Mouse (Mus musculus): ENCODE measurements around the gene 2700049A03Rik. TPM values are rescaled to one million over a fixed set of nuclear protein-coding genes. Genes with fewer than 3 reads are reported as not detected.

2700049A03Rik gene
- polyA plus RNA-seq, 1 experiment: 1.7 TPM

DNA sequence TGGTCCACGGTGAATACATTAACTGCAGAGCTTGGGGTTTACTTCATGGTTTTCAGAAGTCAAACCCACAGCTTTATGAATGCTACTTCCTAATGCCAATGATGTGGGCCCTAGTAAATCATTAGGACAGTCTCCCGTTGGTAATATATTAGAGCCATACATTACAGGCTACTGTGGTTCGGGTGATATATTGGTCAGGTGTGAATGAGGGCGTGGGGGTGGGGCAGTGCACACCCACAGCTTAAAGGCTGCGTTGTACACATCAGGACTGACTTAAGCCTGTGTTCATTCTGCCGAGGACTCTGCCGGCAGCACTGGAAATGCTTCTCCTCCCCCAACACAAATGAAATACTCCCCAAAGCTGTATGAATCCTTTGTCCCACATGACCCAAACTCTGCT is 118.1 kb downstream of the 2700049A03Rik start:
- Histone ChIP-seq H3K4me1 (ENCODE audit: control insufficient read depth, insufficient read depth, insufficient read length) (no peaks in the 10 kb centered on the region), H3K27me3 (ENCODE audit: control insufficient read depth, insufficient read depth, low read length) (no peaks in the 10 kb centered on the region), H3K36me3 (ENCODE audit: control insufficient read depth, insufficient read depth, low read length) (no peaks in the 10 kb centered on the region), H3K4me3 (ENCODE audit: extremely low read depth, insufficient read depth, insufficient read length) (no peak overlapping the region), H3K27ac (ENCODE audit: insufficient read depth, low read length) (no peak overlapping the region)
- TF ChIP-seq CTCF (IDR thresholded peaks at IDR 0.05; ENCODE audit: extremely low read depth, insufficient read depth, insufficient read length, insufficient replicate concordance): no peak
- no peak for TF ChIP-seq POLR2A (IDR thresholded peaks at IDR 0.05; ENCODE audit: low read depth, low read length)
- DNase-seq (ENCODE audit: low read depth in 1 of 2, low spot score in 2 of 2): no peak
- 76% methylated on average over 7 of the region's 7 CpGs for WGBS

DNA sequence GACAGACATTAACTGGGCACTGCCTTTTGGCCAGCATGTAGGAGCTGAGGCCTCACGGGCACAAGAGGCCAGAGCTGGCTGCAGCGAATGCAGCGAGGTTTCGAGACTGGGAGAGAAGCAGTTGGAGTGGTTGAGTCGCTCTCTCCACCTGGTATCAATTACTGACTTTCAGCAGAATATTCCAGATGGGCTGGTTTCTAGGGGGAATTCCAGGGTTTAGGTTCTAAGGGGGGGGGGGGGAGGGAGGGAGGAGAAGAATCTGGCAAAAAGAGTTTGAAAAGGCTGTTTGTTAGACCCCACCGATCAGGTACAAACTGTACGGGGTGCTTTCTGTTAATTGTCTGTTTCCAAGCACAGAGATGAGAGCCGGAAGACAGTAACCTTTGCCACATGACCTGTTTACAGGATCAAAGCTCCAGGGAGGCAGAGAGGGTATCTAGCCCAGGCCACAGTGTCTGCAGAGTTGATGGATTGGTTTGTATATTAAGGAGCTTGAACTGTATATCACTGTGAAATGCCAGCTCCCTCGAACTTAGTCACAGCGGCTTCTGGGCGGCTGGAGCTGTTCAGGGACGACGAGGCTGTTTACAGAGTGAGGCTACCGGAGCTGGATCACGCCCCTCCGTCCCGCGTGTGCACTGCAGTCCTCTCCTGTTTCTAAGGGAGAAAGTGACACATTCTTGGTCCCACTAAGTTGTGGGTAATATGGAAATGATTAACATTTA is 121.7 kb downstream of the 2700049A03Rik start:
- Histone ChIP-seq H3K4me1 (ENCODE audit: control insufficient read depth, insufficient read depth, insufficient read length) (no peaks in the 10 kb centered on the region), H3K36me3 (ENCODE audit: control insufficient read depth, insufficient read depth, low read length) (no peaks in the 10 kb centered on the region), H3K27ac (ENCODE audit: insufficient read depth, low read length) (no peak overlapping the region), H3K4me3 (ENCODE audit: extremely low read depth, insufficient read depth, insufficient read length) (no peak overlapping the region), H3K27me3 (ENCODE audit: control insufficient read depth, insufficient read depth, low read length) (no peaks in the 10 kb centered on the region)
- TF ChIP-seq POLR2A (IDR thresholded peaks at IDR 0.05; ENCODE audit: low read depth, low read length) (no peak), CTCF (IDR thresholded peaks at IDR 0.05; ENCODE audit: extremely low read depth, insufficient read depth, insufficient read length, insufficient replicate concordance) (no peak)
- 79% methylated on average over 18 of the region's 18 CpGs for WGBS
- DNase-seq (ENCODE audit: low read depth in 1 of 2, low spot score in 2 of 2): no peak

DNA sequence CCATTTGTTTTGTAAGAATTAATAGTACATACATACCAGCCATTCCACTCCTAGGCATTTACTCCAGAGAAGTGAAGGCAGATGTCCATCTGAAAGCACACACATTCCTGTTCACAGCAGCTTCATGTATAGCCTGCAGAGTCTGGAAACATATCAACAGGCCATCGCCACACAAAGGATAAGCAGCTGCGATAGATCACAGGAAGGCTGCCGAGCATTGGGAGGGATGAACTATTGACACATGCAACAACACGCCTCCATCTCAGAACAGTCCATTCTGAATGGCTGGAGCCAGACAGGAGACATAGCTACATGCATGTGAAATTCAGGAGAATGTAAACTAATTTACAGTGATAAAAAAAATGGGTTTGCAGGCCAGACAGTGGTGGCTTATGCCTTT is 127.6 kb downstream of the 2700049A03Rik start:
- no peak overlapping the region for H3K27ac ChIP-seq (ENCODE audit: insufficient read depth, low read length)
- H3K27me3 ChIP-seq (ENCODE audit: control insufficient read depth, insufficient read depth, low read length): no peaks in the 10 kb centered on the region
- 92% methylated on average over 4 of the region's 4 CpGs for WGBS
- no peak for TF ChIP-seq CTCF (IDR thresholded peaks at IDR 0.05; ENCODE audit: extremely low read depth, insufficient read depth, insufficient read length, insufficient replicate concordance)
- no peak for TF ChIP-seq POLR2A (IDR thresholded peaks at IDR 0.05; ENCODE audit: low read depth, low read length)
- H3K4me3 ChIP-seq (ENCODE audit: extremely low read depth, insufficient read depth, insufficient read length): no peak overlapping the region
- H3K4me1 ChIP-seq (ENCODE audit: control insufficient read depth, insufficient read depth, insufficient read length): no peaks in the 10 kb centered on the region
- DNase-seq (ENCODE audit: low read depth in 1 of 2, low spot score in 2 of 2): no peak
- no peaks in the 10 kb centered on the region for H3K36me3 ChIP-seq (ENCODE audit: control insufficient read depth, insufficient read depth, low read length)

DNA sequence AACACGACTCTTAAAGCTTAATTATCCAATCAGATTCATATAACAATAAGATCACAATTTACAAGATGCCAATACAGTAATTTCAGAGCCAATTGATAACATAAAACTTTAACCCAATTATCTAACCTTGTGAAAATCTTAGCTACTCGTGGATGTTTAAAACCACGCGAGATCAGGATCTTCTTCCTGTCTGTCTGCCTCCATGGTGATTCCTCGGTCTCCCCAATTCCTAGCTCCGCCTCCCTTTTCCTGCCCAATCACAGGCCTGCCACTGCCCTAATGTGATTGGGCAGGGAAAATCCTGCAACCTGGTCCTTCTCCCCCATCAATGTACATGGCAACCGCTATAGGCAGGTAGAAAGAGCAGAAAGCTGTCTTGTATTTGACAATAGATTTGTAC is 132.7 kb downstream of the 2700049A03Rik start:
- Histone ChIP-seq H3K4me1 (ENCODE audit: control insufficient read depth, insufficient read depth, insufficient read length) (no peaks in the 10 kb centered on the region), H3K27ac (ENCODE audit: insufficient read depth, low read length) (no peak overlapping the region), H3K27me3 (ENCODE audit: control insufficient read depth, insufficient read depth, low read length) (no peaks in the 10 kb centered on the region), H3K36me3 (ENCODE audit: control insufficient read depth, insufficient read depth, low read length) (no peaks in the 10 kb centered on the region), H3K4me3 (ENCODE audit: extremely low read depth, insufficient read depth, insufficient read length) (no peak overlapping the region)
- no peak for TF ChIP-seq POLR2A (IDR thresholded peaks at IDR 0.05; ENCODE audit: low read depth, low read length)
- no peak for TF ChIP-seq CTCF (IDR thresholded peaks at IDR 0.05; ENCODE audit: extremely low read depth, insufficient read depth, insufficient read length, insufficient replicate concordance)
- DNase-seq (ENCODE audit: low read depth in 1 of 2, low spot score in 2 of 2): no peak
- 87% methylated on average over 7 of the region's 7 CpGs for WGBS

DNA sequence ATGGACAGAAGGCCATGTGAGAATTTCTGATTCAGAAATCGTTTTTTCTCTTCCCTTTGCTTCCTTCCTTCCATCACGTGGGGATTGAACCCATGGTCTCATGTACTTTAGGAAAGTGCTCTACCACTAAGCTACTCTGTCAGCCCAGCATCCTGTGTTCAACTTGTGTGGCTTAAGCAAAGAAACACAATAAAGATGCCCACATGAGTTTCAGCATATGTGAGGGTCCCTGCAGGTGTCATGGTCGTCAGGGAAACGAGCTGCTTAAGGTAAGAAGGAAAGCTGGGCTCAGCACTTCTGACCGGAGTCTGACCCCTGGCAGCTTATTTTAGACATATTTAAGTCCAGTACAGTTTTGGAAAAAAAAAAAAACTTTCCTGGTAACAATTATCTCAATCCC is 134.5 kb downstream of the 2700049A03Rik start:
- H3K27me3 ChIP-seq (ENCODE audit: control insufficient read depth, insufficient read depth, low read length): no peaks in the 10 kb centered on the region
- TF ChIP-seq POLR2A (IDR thresholded peaks at IDR 0.05; ENCODE audit: low read depth, low read length) (no peak), CTCF (IDR thresholded peaks at IDR 0.05; ENCODE audit: extremely low read depth, insufficient read depth, insufficient read length, insufficient replicate concordance) (no peak)
- WGBS: 82% methylated on average over 5 of the region's 5 CpGs
- DNase-seq (ENCODE audit: low read depth in 1 of 2, low spot score in 2 of 2): no peak
- H3K4me3 ChIP-seq (ENCODE audit: extremely low read depth, insufficient read depth, insufficient read length): no peak overlapping the region
- H3K27ac ChIP-seq (ENCODE audit: insufficient read depth, low read length): no peak overlapping the region
- no peaks in the 10 kb centered on the region for H3K4me1 ChIP-seq (ENCODE audit: control insufficient read depth, insufficient read depth, insufficient read length)
- no peaks in the 10 kb centered on the region for H3K36me3 ChIP-seq (ENCODE audit: control insufficient read depth, insufficient read depth, low read length)

DNA sequence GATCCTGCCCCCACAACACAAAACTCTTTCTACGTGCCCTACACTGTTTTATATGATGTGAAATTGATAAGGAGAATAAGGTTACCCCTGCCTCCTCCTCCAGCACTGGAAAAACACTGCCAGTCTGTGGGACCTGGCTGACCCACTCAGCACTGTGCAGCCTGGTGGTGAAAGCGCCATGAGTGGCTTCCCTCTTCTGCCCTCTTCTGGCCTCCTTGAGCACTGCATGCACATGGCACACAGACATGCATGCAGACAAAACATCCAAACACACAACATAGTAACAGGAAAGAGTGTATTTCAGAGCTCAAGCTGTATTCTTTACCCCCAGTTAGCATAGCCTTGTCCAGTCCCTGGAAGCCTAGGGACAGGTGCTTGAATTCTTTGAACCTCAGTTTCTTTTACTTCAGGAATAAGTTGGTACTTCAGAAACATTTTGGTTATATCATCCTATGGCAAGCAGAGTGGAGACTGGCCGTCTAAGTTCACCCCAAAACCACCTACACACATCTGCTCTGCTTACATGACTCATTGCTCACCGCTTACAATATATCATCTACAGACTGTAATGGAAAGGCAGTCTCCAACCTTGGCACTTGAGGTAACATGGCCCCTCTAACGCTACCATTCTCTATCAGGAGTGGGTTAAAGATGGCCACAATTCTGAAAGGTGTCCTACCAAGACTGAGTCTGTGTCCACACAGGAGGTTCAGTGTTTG is 138.0 kb downstream of the 2700049A03Rik start:
- 92% methylated on average over 5 of the region's 5 CpGs for WGBS
- Histone ChIP-seq H3K4me1 (ENCODE audit: control insufficient read depth, insufficient read depth, insufficient read length) (no peaks in the 10 kb centered on the region), H3K27ac (ENCODE audit: insufficient read depth, low read length) (no peak overlapping the region), H3K4me3 (ENCODE audit: extremely low read depth, insufficient read depth, insufficient read length) (no peak overlapping the region), H3K36me3 (ENCODE audit: control insufficient read depth, insufficient read depth, low read length) (no peaks in the 10 kb centered on the region), H3K27me3 (ENCODE audit: control insufficient read depth, insufficient read depth, low read length) (no peaks in the 10 kb centered on the region)
- no peak for DNase-seq (ENCODE audit: low read depth in 1 of 2, low spot score in 2 of 2)
- TF ChIP-seq POLR2A (IDR thresholded peaks at IDR 0.05; ENCODE audit: low read depth, low read length) (no peak), CTCF (IDR thresholded peaks at IDR 0.05; ENCODE audit: extremely low read depth, insufficient read depth, insufficient read length, insufficient replicate concordance) (no peak)
